Mouse (Mus musculus) CD4-positive, CD25-positive, alpha-beta regulatory T cell (primary cell): Measurements from ENCODE around the gene Cdr1. TPM values are rescaled to one million over a fixed set of nuclear protein-coding genes. Genes with fewer than 3 reads are reported as not detected.

Experiments used
- polyA plus RNA-seq: library from polyadenylated mRNA; unstranded; fragments of 100-300 nt; shearing (Covaris generic); gene quantifications from one replicate; pipeline ENCODE4 v1.2.1, GENCODE M21; 2017

Gene Cdr1
- polyA plus RNA-seq: not detected

DNA sequence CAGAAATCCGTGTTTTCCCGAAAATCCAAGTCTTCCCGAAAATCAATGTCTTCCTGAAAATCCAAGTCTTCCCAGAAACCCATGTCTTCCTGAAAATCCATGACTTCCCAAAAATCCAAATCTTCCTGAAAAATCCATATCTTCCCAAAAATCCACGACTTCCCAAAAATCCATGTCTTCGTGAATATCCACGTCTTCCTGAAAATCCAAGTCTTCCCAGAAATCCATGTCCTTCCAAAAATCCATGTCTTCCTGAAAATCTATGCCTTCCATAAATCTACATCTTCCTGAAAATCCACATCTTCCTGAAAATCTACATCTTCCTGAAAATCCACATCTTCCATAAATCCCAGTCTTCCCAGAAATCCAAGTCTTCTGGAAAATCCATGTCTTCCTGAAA, at the start of gene Cdr1:
Gene Cdr1, minus strand, starts transcription at position 101 of the 400 bp plus-strand sequence.

